Mouse (Mus musculus) fat pad, adult 2 months (tissue): ENCODE measurements around the gene Tfdp1.
"Not testable (repeated sequence)": the region's sequence is repeated elsewhere in the genome, so short reads cannot be mapped to it uniquely, and the experiment has no call there.

ENCODE experiments used
- DNase-seq: peaks from one replicate; pipeline ENCODE4 v3.0.0-alpha.2; 2011; ENCODE audit warnings: low read depth, low spot score; ENCODE audit errors: extremely low read depth

Tfdp1 gene

DNA sequence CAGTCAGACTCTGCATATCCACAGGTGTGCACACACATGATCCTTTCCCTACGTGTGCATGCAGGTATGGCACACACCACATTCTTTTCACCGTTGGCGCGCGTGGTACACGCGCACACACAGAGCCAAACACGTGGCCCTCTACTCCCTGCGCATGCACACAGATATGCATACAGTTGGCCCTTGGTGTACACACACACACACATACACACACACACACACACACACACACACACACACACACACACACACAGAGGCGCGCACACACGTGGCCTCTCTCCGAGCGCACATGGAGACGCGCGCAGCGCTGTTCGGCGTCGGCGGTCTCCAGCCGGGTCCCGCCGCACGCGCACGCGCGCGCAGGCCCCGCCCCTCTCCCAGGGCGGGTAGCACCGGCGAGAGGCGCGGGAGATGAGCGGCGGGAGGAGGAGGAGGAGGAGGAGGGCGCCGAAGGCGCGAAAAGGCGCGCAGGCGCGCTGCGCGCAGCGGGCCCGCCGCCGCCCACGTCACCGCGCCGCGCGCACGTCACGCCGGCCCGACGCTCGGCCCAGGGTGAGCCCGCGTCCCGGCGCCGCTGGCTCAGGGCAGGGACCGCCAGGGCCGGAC, at the start of gene Tfdp1:
Gene Tfdp1 (plus strand): TSS at position 497 of the 606 bp plus-strand sequence.
- no peak for DNase-seq

DNA sequence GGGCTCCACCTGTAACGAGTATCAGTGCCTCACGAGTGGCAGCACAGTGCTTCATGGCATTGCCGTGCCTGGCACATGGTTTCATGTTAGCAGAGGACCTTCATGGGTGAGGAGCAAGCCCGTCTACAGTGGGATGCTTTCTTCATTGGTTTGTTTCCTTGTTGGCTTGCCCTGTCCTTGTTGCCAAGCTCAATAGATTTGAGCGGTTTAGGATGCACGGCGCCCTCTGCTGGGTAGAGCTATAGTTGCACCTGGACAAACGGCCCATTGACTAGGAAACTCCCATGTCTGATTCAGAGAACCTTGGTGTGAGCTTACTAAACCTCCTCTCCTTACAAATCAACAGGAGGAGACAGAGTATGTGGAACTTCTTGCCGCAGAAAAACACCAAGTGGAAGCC, 46.2 kb upstream of the Tfdp1 start:
- no peak for DNase-seq

DNA sequence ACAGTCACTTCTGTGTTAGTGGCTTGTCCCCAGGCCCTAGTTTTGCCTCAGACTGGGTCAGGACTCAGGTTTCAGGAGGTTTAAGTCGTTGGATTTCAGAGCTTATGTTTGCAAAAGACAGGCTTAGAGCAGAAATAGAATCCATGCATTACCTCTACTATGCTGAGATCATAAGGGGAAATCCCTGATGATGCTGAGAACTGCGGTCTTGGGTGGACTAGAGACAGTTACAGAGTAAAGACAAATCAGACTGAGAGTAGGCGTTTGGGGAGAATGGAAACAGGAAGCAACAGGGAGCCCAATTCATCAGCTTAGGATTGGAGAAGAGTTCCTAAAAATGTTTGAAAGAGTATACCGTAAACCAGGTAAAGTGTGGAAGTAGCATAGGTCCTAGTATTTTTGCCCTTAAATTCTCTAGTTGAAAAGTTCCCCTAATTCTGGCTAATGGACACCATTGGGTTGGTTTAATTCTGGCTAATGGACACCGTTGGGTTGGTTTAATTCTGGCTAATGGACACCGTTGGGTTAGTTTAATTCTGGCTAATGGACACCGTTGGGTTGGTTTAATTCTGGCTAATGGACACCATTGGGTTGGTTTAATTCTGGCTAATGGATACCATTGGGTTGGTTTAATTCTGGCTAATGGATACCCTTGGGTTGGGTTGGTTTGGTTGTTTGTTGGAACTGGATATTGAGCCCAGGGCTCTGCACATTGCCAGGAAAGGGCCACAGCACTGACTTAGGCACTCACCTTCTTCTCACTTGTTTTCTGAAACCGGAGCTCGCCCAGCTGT, 44.7 kb upstream of the Tfdp1 start:
- no peak for DNase-seq

DNA sequence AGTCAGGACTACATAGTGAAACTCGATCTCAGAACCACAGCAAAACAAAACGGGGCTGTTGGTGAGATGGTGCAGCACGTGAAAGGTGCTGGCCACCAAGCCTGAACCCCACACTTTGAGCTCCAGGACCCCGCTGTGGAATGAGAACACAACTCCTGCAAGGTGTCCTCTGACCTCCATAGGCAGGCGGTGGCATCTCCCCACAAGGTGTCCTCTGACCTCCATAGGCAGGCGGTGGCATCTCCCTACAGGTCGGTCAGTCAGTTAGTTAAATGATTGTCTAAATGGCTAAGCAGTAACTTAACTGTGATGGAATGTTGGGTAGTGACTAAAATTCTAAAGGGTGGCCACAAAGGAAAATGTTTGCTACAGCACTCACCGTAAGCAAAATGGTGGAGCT, 39.0 kb upstream of the Tfdp1 start:
- DNase-seq = no peak

DNA sequence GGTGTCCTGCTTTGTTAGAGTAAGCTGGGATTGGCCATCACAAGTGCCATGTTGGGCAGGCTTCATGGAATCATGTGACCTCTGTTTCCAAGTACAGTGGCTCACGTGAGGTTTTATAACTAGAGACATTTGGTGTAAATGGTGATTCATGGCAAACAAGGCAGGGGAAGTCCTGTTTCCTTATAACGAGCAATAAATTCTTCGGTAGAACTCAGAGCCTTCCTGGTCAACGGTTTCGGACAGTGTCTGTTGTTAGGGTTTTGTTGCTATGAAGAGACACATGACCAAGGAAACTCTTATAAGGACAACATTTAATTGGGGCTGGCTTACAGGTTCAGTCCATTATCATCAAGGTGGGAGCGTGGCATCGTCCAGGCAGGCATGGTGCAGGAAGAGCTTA, 37.5 kb upstream of the Tfdp1 start:
- DNase-seq = no peak

DNA sequence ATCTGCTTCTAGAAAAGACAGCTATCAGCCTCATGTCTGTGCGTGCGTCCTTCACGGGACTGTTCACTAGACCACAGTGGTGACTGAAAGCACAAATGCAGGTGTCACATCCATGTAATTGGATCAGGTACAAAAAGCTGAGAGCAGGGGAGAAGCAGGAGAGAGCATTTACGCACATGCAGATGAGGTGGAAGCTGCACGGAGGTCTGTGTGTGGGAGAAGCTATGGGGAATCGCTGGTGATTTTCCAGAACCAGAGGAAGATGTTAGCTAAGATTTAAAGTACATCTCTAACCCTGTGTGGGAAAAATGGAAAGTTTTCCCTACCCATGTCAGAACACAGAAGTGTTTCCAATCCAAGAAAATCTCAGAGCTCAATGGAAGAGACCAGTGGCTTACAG, 33.1 kb upstream of the Tfdp1 start:
- no peak for DNase-seq

DNA sequence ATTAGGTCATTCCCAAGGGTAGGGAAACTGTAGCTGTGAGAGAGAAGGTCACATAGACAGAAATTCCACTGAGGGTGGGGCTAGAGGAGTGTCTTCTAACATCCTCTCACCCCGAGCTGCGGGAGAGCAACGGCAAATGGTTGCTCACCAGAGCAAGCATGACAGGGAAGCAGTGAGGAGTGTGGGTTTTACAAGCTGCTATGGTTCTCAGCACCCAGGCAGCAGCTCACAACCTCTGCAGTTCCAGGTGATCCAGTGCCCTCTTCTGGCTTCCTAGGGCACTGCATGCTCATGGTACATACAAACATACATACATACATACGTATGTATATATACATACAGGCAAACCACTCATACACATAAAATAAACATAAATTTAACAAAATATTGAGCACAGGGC, 32.7 kb upstream of the Tfdp1 start:
- DNase-seq = no peak

DNA sequence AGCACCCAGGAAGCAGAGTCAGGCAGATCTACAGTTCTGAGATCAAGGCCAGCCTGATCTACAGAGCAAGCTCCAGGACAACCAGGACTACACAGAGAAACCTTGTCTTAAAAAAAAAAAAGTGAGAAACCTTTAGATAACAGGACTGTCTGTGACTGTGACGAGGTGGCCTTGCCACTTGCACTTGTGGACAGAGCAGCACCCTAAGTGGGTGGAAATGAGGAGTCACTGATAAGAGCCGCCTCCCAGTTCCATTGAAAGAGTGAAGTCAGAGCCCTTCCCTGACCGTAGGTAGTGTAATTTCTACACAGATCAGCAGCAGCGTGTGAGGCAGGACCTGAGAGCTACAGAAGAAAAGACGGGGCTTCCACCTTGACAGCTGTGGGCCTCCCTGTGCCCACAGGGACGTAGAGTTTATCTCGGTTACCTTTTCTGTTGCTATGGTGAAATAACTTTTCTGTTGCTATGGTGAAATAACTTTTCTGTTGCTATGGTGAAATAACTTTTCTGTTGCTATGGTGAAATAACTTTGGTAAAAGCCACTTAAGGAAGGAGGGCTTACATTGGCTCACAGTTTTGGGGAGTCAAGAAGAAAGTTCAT, 32.1 kb upstream of the Tfdp1 start:
- no peak for DNase-seq

DNA sequence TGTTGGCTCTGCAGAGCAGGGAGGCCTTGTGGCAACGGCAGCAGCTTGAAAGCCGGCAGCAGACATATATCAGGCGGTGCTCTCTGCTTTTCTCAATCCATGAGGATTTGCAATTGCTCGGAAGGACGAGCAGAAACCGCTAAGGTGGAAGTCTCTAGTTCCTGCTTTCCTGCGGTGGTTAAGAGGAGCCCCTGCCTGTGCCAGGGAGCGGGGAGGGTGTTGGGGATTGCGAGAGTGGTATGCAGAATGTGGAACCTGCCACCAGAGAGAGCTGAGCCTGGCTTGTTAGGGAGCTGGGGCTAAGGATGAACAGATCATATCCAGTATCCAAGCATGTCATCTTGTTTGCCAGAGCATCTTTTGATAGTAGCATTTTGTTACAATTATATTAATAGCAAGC, 31.6 kb upstream of the Tfdp1 start:
- no peak for DNase-seq

DNA sequence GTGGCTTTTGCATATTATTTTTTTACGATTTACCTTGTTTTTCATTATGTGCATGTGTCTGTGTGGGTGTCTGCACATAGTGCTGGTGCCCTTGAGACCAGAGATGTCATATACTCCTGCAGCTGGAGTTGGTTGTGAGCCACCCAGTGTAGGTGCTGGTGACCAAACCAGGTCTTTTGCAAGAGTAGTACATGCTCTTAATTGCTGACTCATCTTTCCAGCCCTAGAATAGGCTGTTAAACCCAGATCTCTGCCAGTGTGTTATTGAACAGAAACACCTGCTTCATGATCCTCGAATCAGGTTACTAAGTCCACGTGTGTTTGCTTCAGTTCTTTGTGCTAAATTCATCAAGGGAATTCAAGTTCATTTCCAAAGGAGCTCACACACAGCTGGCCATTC, 23.6 kb upstream of the Tfdp1 start:
- no peak for DNase-seq

DNA sequence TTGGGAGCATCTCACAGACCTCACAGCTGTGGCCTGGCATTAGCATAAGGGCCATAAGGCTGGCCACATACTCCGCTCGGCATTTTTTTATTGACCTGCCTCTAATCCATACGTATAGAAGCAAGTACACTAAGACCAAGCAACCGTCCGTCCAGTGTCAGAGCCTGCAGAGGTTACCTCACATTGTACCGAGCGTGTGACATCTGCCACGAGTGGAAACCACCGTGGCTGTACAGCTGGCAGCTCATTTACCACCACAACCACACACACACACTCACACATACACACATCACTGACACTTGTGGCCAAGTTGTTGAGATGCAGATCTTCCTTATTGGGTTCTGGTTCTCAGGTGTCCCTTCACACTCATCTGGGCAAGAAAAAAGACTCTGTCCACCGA, 21.9 kb upstream of the Tfdp1 start:
- DNase-seq = no peak

DNA sequence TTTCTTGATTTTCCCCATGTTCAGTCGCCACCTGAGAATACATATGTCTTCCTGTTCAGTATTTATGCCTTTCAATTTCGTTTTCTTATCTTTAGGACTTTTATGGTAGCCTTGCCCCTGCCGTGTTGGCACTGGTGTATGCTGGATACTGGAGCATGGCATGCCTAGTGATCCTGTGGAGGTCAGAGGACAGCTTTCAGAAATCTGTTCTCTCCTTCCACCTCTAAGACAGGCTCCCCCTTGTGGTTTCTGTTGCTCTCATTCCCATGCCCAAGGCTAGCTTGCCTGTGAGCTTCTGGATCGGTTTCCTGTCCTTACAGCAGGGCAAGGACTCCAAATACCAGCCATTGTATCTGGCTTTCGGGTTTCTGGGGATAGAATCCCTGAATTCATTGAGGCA, 12.0 kb upstream of the Tfdp1 start:
- DNase-seq = no peak

DNA sequence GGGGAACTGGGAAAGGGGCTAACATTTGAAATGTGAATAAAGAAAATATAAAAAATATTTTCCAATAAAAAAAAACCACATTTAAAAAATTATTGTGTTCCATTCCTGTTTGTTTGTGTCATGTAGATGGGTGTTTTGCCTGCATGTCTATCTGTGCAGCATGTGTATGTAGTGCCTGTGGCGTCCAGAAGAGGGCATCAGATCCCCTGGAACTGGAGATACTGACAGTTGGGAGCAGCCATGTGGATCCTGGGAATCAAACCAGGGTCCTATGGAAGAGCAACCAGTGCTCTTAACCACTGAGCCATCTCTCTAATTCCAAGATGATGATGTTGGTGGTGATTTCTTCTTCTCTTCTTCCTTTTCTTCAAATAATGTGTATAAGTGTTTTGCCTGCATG, 3.9 kb upstream of the Tfdp1 start:
- no peak for DNase-seq

DNA sequence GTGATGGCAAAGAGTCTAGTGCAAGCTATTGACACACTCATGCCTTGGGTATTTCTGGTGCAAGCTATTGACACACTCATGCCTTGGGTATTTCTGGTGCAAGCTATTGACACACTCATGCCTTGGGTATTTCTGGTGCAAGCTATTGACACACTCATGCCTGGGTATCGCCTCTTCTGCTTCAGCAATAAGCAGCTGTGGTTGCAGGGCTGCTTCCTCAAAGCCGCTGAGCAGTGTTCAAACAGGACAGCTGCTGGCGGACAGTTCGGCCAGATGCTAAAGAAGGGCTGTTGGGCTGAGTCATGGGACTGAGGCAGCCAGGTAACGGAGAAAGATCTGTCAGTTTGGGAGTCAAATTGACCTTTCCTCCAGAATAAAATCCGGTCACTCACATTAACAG, 1.3 kb upstream of the Tfdp1 start:
- DNase-seq = not testable (repeated sequence)

DNA sequence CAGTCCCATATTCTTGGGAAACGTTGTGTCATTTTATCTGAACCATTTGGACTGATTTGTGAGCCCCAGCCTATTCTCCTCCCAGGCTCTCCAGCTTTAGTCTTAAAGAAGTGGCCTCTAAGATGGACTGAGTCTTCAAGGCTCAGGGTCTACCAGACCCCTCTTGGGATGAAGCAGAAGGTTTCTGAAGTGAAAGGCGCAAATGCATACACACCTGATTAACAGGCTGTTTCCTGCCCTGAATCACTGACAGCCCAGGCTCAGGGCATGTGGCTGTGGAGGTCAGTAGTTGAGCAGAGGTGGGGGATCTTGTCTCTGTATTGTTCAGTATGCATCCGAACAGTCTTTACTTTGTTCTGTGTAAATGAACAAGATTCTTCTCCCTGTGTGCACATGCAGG, 873 bp upstream of the Tfdp1 start:
- no peak for DNase-seq

DNA sequence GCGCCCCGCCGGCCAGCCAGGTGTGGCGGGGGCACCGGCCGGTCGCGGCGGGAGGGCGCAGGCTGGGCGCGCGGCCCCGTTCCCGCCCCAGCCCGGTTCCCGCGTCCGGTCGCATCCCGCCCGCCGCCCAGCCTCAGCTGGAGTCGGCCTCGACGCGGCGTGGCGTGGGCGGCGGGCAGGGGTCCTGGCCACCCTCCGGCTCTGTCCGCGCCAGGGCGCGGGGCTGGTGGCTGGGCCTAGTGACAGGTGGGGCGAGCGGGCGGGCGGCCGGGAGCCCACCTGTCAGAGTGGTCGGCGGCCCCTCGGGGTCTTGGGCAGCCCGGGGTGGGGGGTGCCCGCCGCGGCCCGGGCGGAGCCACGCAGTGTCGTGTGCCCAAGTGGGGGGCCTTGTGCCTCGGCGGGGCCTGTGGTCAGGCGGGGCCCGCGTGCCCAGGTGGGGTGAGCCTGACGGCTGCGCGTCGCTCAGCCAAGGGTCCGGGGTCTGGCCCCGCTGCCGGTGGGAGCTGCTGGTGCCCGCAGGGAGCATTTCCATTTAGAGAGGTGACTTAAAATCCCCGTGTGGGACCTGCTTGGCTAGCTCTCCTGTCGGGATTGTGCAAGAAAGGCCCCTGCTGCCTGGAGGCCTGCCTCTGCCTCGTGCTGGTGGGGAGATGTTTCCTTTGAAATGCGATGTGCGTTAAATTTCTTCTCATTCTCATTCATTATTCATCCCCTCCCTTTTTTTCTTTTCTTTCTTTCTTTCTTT, 522 bp downstream of the Tfdp1 start:
- no peak for DNase-seq

DNA sequence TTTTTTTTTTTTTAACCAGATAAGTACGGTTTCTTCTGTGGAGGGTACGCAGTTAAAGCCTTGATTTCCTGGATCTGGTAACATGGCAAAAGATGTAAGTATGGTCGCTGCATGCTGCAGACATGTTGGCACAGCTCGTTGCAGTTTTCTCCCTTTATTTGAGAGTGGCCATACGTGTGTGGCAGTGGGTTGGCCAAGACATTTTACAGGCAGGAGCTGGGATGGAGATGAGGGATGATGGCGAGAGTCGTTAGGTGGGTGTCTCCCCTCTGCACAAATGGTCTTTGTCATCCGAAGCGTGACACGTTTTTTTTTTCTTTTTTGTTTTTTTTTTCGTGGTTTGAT, 1.1 kb downstream of the Tfdp1 start:
- DNase-seq = no peak

DNA sequence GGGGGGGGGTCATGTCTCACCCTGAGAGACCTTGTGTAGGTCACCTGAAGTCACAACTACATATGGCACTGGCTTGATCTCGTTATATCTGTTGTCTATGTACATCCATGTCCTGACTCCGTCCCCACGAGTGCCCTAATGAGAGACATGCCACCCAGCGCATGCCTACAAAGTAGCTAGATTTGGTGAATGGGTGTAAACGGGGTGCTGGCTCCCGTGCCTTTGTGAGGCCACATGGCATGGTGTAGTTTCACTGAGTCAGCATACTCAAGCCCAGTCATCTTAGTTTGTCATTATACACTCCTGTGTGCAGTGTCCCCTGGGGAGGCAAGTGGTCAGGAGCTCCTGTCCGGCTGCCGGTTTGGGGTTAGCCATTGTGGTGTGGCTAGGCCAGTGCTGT, 2.1 kb downstream of the Tfdp1 start:
- DNase-seq = no peak

DNA sequence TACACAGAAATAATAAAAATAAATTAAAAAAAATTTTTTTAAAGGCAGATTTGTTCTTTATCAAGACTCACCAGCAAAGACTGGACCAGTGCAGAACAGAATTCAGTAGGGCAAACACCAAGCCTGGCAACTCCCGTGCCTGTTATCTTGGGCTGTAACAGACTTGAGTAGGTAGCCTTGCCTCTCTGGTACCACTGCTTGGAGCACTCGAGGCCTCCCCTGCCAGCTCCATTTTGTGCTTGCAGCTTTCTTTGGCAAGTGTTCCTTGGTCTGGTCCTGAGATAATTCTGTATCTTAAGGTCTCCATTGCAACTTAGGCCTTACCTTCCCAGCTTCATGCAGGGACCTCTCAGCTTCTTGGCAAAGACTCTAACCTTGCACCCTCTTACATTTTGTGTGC, 3.8 kb downstream of the Tfdp1 start:
- no peak for DNase-seq

DNA sequence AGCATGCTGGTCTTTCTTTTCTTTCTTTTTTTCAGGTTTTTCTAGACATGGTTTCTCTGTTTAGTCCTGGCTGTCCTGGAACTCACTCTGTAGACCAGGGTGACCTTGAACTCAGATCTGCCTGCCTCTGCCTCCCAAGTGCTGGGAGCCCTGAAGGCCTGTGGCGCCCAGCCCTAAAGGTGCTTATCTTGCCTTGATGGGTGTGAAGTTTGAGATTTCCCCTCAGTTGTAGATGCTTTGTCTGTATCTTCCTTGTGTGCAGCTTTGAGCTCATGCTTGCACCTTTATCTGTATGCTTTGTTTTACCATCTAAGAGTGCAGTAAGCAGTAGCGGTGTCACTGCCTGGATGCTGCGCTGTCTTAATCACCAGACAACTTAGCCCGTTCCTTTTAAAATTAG, 4.6 kb downstream of the Tfdp1 start:
- no peak for DNase-seq

DNA sequence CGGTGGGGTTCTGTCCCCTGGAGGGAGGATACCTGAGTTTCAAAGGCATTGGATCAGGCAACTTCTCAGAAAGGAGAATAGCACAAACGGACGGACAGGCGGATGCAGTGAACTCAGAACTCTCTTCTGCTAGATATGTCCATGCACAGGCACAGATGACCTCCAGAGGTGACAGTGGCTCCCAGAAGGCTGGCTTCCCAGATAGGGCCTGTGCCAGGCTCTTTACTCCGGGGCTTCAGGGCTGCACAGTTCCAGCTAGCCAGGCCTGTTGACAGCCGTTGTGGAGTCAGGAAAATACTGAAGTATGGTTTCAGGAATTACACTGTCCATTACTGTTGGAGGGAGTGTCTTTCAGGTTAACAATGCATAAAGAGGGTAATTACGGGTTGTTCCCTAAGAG, 11.5 kb downstream of the Tfdp1 start:
- no peak for DNase-seq

DNA sequence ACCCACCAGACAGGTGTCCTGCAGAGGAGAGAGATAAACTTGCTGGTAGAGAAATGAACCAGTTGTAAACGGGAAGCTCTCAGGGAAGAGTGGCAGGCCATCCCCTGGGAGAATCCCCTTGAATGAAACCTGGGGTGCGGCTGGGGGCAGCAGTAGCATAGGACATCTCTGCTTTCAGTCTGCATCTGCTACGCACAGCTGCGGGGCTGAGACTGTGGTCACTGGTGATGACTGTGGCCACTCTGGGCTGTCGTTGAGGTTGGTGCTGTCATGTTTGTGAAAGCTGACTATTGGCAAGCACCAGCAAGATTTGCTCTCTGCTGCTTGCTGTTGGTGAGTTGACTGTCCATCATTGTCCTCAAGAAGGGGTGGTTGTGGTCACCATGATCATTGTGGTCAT, 13.0 kb downstream of the Tfdp1 start:
- no peak for DNase-seq
